Mouse (Mus musculus): ENCODE measurements around the gene Cyp4a12a. TPM values are rescaled to one million over a fixed set of nuclear protein-coding genes. Genes with fewer than 3 reads are reported as not detected.
"Not testable (repeated sequence)": the region's sequence is repeated elsewhere in the genome, so short reads cannot be mapped to it uniquely, and the experiment has no call there.

Gene Cyp4a12a
- not detected for total RNA-seq (2021)

DNA sequence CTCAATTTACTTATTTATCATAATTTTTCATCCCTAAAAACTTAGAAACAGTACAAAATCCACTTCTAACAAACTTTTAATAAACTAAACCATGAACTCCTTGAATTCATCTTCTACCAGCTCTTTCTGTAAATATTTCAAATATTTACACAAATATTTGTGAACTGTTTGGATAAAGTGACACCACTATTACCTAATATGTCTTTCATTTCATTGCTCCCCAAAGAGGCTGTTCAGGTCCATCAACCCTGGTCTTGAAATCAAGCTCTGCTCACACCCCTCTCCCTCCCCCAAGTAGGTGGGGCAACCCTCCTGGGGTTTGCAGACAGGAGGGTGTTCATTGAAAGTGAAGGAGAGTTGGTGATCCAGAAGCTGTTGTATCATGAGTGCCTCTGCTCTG lies at the start of gene Cyp4a12a:
Gene Cyp4a12a, plus strand, starts transcription at position 301 of the 400 bp plus-strand sequence.
- DNase-seq, result not testable (repeated sequence)

DNA sequence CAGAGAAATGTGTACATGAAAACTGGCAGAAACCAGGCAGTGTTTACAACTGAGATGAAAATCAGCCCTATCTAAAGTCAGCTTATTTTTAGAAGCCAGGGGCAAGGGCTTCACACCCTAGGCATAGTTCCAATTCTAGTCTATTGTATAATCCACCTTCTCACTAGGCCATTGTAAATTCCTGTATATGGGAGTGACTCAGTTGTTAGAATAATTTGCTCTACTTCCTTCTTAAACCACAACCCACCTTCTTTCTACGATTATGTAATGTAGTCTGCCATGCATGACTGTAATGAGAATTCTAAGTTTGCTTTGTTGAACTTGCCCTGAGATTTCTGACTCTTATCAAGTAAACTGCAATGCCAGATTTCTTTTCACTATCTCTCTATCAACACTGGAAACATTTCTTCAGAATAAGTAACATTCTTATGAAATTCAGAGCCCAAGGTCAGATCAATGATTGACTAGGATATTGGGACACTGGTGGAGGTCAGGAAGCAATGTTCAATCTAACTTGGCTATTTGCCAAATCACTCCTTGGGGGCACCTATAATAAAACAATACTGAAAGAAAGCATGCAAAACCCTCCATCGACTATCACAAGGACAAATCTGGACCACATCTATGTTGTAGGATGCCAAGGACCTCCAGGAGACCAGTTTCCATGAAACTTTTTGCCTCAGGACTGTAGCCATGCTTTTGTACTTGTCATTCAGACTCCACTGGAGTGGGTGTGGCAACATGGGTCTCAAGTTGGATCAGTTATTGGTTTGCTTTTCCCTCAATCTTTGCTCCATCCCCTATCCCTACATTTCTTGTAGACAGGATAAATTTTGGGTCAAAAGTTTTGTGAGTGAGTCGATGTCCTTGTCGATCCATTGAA lies 33.9 kb upstream of the Cyp4a12a start:
- not testable (repeated sequence) for DNase-seq

DNA sequence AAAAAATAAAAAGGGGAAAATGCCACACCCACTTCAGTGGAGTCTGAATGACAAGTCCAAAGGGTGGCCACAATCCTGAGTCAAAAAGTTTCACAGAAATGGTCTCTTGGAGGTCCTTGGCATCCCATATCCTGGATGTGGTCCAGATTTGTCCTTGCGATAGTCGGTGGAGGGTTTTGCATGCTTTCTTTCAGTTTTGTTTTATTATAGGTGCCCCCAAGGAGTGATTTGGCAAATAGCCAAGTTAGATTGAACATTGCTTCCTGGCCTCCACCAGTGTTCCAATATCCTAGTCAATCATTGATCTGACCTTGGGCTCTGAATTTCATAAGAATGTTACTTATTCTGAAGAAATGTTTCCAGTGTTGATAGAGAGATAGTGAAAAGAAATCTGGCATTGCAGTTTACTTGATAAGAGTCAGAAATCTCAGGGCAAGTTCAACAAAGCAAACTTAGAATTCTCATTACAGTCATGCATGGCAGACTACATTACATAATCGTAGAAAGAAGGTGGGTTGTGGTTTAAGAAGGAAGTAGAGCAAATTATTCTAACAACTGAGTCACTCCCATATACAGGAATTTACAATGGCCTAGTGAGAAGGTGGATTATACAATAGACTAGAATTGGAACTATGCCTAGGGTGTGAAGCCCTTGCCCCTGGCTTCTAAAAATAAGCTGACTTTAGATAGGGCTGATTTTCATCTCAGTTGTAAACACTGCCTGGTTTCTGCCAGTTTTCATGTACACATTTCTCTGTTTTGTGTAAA lies 20.4 kb upstream of the Cyp4a12a start:
- not testable (repeated sequence) for DNase-seq

DNA sequence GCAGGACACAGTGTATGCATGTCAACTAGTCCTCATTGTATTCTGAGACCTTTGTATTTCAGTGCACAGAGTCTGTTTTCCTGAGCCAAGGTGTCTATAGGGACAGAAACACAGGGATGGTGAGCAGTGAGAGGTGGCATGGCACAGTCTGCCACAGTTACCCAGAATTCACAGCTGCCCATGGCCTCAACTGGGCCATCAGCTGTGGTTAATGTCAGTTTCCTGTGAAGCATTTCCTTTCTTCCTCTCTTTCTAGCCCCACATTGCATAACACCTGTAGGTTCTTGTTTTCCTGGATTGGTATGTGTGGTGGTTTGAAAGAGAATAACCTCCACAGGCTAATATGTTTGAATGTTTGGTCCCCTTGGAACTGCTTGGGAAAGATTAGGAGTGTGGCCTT lies 18.5 kb upstream of the Cyp4a12a start:
- DNase-seq, result no peak

DNA sequence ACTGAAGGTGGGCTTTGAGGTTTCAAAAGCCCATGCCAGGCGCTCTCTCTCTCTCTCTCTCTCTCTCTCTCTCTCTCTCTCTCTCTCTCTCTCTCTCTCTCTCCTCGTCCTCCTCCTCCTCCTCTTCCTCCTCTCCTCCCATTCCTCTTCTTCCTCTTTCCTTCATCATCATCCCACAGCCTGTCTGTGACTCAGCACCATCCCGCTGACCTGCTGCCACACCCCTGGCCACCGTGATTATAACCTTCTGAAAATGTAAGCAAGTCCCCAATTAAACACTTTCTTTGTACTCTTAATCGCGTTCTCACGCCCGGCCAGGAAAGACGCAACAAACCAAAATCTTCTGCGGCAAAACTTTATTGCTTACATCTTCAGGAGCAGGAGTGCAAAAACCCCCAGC lies 18.1 kb upstream of the Cyp4a12a start:
- not testable (repeated sequence) for DNase-seq

DNA sequence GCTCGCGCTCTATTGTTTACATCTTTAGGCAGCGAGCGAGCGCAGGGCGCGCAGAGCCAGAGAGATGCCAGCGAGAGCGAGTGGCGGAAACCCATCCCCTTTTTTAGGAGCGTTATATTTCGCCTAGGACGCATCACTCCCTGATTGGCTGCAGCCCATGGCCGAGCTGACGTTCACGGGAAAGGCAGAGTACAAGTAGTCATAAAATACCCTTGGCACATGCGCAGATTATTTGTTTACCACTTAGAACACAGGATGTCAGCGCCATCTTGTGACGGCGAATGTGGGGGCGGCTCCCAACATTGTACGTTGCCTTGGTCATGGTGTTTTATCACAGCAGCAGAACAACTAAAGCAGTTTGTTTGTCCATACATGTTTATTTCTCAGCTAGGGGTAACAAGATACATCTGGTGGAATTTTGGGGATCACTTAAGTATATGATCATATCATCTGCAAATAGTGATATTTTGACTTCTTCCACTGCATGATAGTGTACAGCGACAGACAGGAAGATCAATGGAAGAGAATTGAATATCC lies 17.5 kb upstream of the Cyp4a12a start:
- DNase-seq, result not testable (repeated sequence)

DNA sequence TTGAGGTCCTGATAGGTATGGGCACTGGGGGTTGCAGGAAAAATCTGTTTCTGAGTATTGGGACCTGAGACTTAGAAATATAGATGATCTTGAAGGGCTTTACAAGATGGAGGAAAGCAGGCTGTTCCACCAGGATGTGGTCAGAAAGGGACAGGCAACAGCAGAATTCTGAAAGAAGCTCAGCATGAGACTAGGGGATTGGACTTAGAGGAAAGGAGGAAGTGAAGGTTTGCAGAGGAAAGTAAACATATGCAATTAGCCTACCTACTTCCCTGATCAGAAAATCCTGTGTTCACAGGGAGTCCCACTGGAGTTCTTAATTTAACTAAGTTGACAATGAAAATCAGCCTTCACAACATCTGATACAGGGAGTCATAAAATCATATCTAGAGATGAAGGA lies 26.9 kb downstream of the Cyp4a12a start:
- DNase-seq, result not testable (repeated sequence)

DNA sequence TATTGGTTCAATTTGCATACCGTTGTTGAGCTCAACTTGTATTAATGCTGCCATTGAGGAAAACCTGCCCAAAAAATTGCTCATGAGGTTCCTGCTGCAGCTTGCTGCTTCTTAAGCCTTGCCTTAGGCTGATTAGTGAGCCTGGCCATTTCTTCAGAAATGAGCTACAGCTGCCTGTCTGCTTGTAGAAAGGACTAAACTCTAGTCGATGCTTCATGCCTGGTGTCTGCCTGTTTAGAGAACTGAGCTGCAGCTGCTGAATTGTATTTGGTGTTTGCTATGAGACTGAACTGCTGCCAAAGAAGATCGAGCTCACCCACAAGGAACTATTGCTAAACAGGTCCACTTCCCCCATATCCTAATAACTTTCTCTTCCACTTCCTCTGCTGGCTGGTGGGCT lies 66.8 kb downstream of the Cyp4a12a start:
- not testable (repeated sequence) for DNase-seq

DNA sequence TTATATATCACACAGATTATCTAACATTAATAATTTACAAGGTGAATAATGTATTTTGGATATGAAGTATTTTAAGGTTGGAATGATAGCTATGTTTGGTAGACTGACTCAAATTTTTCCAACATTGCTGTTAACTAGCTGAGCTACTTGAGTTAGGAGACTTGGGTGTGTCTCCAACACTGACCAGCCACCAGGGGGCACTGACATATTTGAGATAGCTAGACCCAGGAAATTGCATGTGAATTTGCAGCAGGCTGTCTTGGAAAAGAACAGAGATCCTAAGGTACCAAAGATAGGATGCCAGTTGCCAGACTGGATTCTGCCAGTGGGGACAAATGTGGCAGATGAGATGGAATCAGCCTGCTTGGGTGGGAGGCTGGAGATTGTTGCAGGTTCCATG lies 69.2 kb downstream of the Cyp4a12a start:
- peak; percentile 16 for DNase-seq

Other genes starting within 250 kb of the Cyp4a12a start
- 1 to 10 TPM; 5.5 to 7.0 TPM for gene Tal1, start 242.6 kb upstream of the Cyp4a12a start, total RNA-seq (2021)
- gene Pdzk1ip1, start 210.3 kb upstream of the Cyp4a12a start, total RNA-seq (2021), result under 1 TPM; 0.72 to 0.93 TPM
- gene Cyp4x1, start 164.8 kb upstream of the Cyp4a12a start, total RNA-seq (2021), result not detected
- gene Cyp4a29, start 57.0 kb upstream of the Cyp4a12a start, total RNA-seq (2021), result not detected
- gene Cyp4a12b, start 112.6 kb downstream of the Cyp4a12a start, total RNA-seq (2021), result not detected
- not detected for gene Cyp4a30b, start 153.6 kb downstream of the Cyp4a12a start, total RNA-seq (2021)
- gene Cyp4a14, start 197.1 kb downstream of the Cyp4a12a start, total RNA-seq (2021), result not detected
- gene Cyp4a10, start 219.2 kb downstream of the Cyp4a12a start, total RNA-seq (2021), result under 1 TPM in 1 of 2 experiments, not detected in 1; 0.12 TPM

All from heart, postnatal 4 days (tissue).